Comparison of ENCODE assay signal across 11 mouse cellular contexts in genomic region chr10:39543258-39543770, GRCm38 (mm10).
A peak's percentile ranks its signal among the peaks of the same experiment; 100 is the strongest.
DNase-seq lines count a peak whose midpoint lies in the region; ATAC-seq and TF ChIP-seq lines count a peak whose summit lies in the region.
"Had no signal": no experiment of that assay in that cellular context is flagged by ENCODE, and none has a peak within 500 bp of the region (broad histone marks: within the 10 kb centered on the region; RNA-seq: fewer than 3 reads in every experiment).

No protein-coding gene starts in this region.

- H3K9ac ChIP-seq in heart, postnatal 0 days (replicated peaks; ENCODE audit: low read depth, low read length): no peak overlapping the region
- H3K9ac ChIP-seq in embryonic facial prominence, embryonic 12.5 days: no peak overlapping the region
- H3K9ac ChIP-seq in forebrain, embryonic 15.5 days (replicated peaks): no peak overlapping the region
- H3K9ac ChIP-seq in midbrain, embryonic 13.5 days (replicated peaks): 0 out of 2 replicates have a peak overlapping the region, but pooled peaks have one; percentile 34

- 58% methylated on average over 5 of the region's 5 CpGs for WGBS in heart, postnatal 0 days
- 81% methylated on average over 5 of the region's 5 CpGs for WGBS in embryonic facial prominence, embryonic 12.5 days
- WGBS in forebrain, embryonic 15.5 days: 71% methylated on average over 5 of the region's 5 CpGs
- 71% methylated on average over 5 of the region's 5 CpGs for WGBS in midbrain, embryonic 13.5 days

- TF ChIP-seq EP300 in heart, postnatal 0 days (IDR thresholded peaks at IDR 0.05; ENCODE audit: low read depth): no peak

- H3K4me1 ChIP-seq in heart, postnatal 0 days (ENCODE audit: control insufficient read depth, insufficient read depth): peaks cover 9% of the 10 kb centered on the region; the same call in 1 of the 2 replicates
- peaks cover 55% of the 10 kb centered on the region for H3K4me1 ChIP-seq in embryonic facial prominence, embryonic 12.5 days
- peaks cover 64% of the 10 kb centered on the region for H3K4me1 ChIP-seq in forebrain, embryonic 15.5 days
- peaks cover 75% of the 10 kb centered on the region for H3K4me1 ChIP-seq in midbrain, embryonic 13.5 days (replicated peaks)

- no peak for DNase-seq in heart, postnatal 0 days (ENCODE audit: low spot score)
- DNase-seq in heart, adult 9 months (ENCODE audit: low spot score in 2 of 2): no peak
- DNase-seq in thymus, postnatal 36 days: no peak
- no peak for DNase-seq in urinary bladder, adult 2 months (ENCODE audit: low spot score)
- no peak for DNase-seq in cerebellum, adult 11 months
- DNase-seq: embryo, embryonic 11 days; thymus, adult 2 months had no signal

- peak overlapping the region; percentile 25; the same call in 1 of the 2 replicates for H3K27ac ChIP-seq in heart, postnatal 0 days (ENCODE audit: low read depth)
- peak overlapping the region; percentile 74 for H3K27ac ChIP-seq in embryonic facial prominence, embryonic 12.5 days
- peak overlapping the region; percentile 98 for H3K27ac ChIP-seq in forebrain, embryonic 15.5 days (replicated peaks)
- peak overlapping the region; percentile 99 for H3K27ac ChIP-seq in midbrain, embryonic 13.5 days

- H3K36me3 ChIP-seq in heart, postnatal 0 days (replicated peaks; ENCODE audit: control insufficient read depth, insufficient read depth, low read length): no peaks in the 10 kb centered on the region; the same call in none of the 2 replicates
- H3K36me3 ChIP-seq in embryonic facial prominence, embryonic 12.5 days: no peaks in the 10 kb centered on the region
- peaks cover 8% of the 10 kb centered on the region; the same call in 1 of the 2 replicates for H3K36me3 ChIP-seq in forebrain, embryonic 15.5 days
- peaks cover 10% of the 10 kb centered on the region for H3K36me3 ChIP-seq in midbrain, embryonic 13.5 days

- H3K9me3 ChIP-seq in heart, postnatal 0 days (replicated peaks; ENCODE audit: control insufficient read depth, low read length): no peaks in the 10 kb centered on the region
- H3K9me3 ChIP-seq in embryonic facial prominence, embryonic 12.5 days: no peaks in the 10 kb centered on the region
- no peaks in the 10 kb centered on the region for H3K9me3 ChIP-seq in forebrain, embryonic 15.5 days
- no peaks in the 10 kb centered on the region for H3K9me3 ChIP-seq in midbrain, embryonic 13.5 days

- no peaks in the 10 kb centered on the region for H3K27me3 ChIP-seq in heart, postnatal 0 days (ENCODE audit: control insufficient read depth, insufficient read depth, low read length)
- no peaks in the 10 kb centered on the region for H3K27me3 ChIP-seq in embryonic facial prominence, embryonic 12.5 days
- no peaks in the 10 kb centered on the region for H3K27me3 ChIP-seq in forebrain, embryonic 15.5 days
- no peaks in the 10 kb centered on the region for H3K27me3 ChIP-seq in midbrain, embryonic 13.5 days

- H3K4me3 ChIP-seq in heart, postnatal 0 days (ENCODE audit: low read depth, low read length): no peak overlapping the region
- no peak overlapping the region for H3K4me3 ChIP-seq in embryonic facial prominence, embryonic 12.5 days
- no peak overlapping the region for H3K4me3 ChIP-seq in forebrain, embryonic 15.5 days
- no peak overlapping the region for H3K4me3 ChIP-seq in midbrain, embryonic 13.5 days (replicated peaks)

- no peak for ATAC-seq in heart, postnatal 0 days (ENCODE audit: insufficient read depth, low read depth)
- no peak for ATAC-seq in embryonic facial prominence, embryonic 12.5 days (ENCODE audit: insufficient number of reproducible peaks, insufficient read depth, low FRiP score, low TSS enrichment)
- ATAC-seq in forebrain, embryonic 15.5 days (replicated peaks): no peak
- no peak for ATAC-seq in midbrain, embryonic 13.5 days

- H3K4me2 ChIP-seq in heart, postnatal 0 days (ENCODE audit: low read depth, low read length): no peak overlapping the region
- H3K4me2 ChIP-seq in embryonic facial prominence, embryonic 12.5 days (replicated peaks): no peak overlapping the region
- no peak overlapping the region for H3K4me2 ChIP-seq in forebrain, embryonic 15.5 days (replicated peaks)
- no peak overlapping the region for H3K4me2 ChIP-seq in midbrain, embryonic 13.5 days (replicated peaks)
- H3K4me2 ChIP-seq: liver, embryonic 11.5 days had no signal

- no peak for TF ChIP-seq CTCF in heart, postnatal 0 days (IDR thresholded peaks at IDR 0.05; ENCODE audit: low read depth)

Comparison
In these comparisons a context has a peak if more than half of its experiments do, and no peak if none do; other contexts are left out.
1. H3K27ac ChIP-seq: peak in every context shown above with its lines; median percentile 99 in midbrain, embryonic 13.5 days; 98 in forebrain, embryonic 15.5 days; 74 in embryonic facial prominence, embryonic 12.5 days; 25 in heart, postnatal 0 days.